40 mouse cellular contexts compared by ENCODE assay signal in the genomic region with DNA sequence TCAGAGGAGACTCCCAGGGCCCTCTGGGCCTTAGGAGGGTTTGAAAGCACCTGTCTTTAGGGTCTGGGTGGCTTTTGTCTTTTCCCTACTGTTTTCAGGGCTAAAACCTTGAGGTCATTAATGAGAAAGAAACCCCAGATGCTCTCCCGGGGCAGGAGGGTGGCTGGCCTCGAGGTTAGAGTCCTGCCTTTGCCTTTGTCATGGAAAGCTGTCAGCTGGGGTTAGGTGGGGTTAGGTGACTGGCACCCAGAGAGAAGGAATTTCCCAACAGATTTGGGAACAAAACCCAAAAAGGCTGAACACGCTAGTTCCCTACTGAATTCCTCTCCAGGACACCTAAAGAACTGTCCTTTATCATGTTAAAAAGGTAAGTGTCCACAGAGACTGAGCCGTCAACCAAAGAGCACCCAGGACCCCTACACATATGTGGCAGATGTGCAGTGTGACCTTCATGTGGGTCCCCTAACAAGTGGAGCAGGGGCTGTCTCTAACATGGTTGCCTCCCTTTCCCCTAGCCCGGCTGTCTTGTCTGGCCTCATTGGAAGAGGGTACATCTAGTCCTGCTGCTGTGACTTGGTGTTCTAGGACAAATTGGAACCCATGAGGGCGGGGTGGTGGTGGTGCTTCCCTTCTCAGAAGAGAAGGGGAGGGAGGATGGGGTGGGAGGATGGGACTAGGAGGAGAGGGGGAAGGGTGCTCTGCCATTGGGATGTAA. TPM values are rescaled to one million over a fixed set of nuclear protein-coding genes. Genes with fewer than 3 reads are reported as not detected.
"Had no signal": no experiment of that assay in that cellular context is flagged by ENCODE, and none has a peak within 500 bp of the region (broad histone marks: within the 10 kb centered on the region; RNA-seq: fewer than 3 reads in every experiment).

No protein-coding gene starts in this region.

- DNase-seq: gastrocnemius, adult 2 months; gastrocnemius, postnatal 10 days; gastrocnemius, postnatal 25 days; heart, adult 18-20 months; heart, postnatal 10 days; heart, postnatal 4 days; kidney, adult 18-20 months; kidney, adult 8-10 months; kidney, postnatal 10 days; kidney, postnatal 25 days; kidney, postnatal 4 days; liver; liver, embryonic 13.5 days had no signal

- H3K9ac ChIP-seq: heart, embryonic 12.5 days; hindbrain, embryonic 12.5 days; hindbrain, embryonic 14.5 days; intestine, embryonic 15.5 days; limb, embryonic 12.5 days; liver, embryonic 13.5 days had no signal

- H3K4me1 ChIP-seq: liver, embryonic 13.5 days had no signal

- H3K36me3 ChIP-seq: heart, embryonic 10.5 days; heart, embryonic 12.5 days; hindbrain, embryonic 10.5 days; hindbrain, embryonic 12.5 days; intestine, embryonic 15.5 days; limb, embryonic 10.5 days; limb, embryonic 12.5 days; liver, embryonic 13.5 days had no signal

- H3K27ac ChIP-seq: gastrocnemius, adult 2 months; heart, embryonic 10.5 days; hindbrain, embryonic 10.5 days; hindbrain, embryonic 12.5 days; hindbrain, embryonic 14.5 days; intestine, embryonic 15.5 days; layer of hippocampus, adult 2 months; left cerebral cortex, adult 2 months; limb, embryonic 10.5 days; limb, embryonic 12.5 days; liver, embryonic 13.5 days had no signal

- H3K4me3 ChIP-seq: gastrocnemius, adult 2 months; heart, embryonic 10.5 days; heart, embryonic 12.5 days; hindbrain, embryonic 10.5 days; hindbrain, embryonic 12.5 days; intestine, embryonic 15.5 days; layer of hippocampus, adult 2 months; left cerebral cortex, adult 2 months; limb, embryonic 10.5 days; limb, embryonic 12.5 days; liver, embryonic 13.5 days had no signal

- H3K9me3 ChIP-seq: heart, embryonic 10.5 days; heart, embryonic 12.5 days; hindbrain, embryonic 10.5 days; hindbrain, embryonic 12.5 days; intestine, embryonic 15.5 days; limb, embryonic 10.5 days; limb, embryonic 12.5 days; liver, embryonic 13.5 days had no signal

RNA-seq across cellular contexts. Expression of a gene that starts 7.9 kb away (rescaled TPM):
- total RNA-seq: gastrocnemius, adult 2 months; gastrocnemius, postnatal 10 days; gastrocnemius, postnatal 25 days; gastrocnemius, postnatal 4 days; granulocyte monocyte progenitor cell, adult 5-6 weeks; heart, adult 18-20 months; heart, adult 8-10 months; heart, postnatal 10 days; heart, postnatal 25 days; heart, postnatal 4 days; layer of hippocampus, adult 2 months; layer of hippocampus, postnatal 10 days; layer of hippocampus, postnatal 25 days; left cerebral cortex, adult 2 months; left cerebral cortex, postnatal 14 days; left cerebral cortex, postnatal 36 days had no signal
- polyA plus RNA-seq: heart, embryonic 10.5 days; heart, embryonic 12.5 days; heart, embryonic 14.5 days; heart, embryonic 16.5 days; hindbrain, embryonic 10.5 days; hindbrain, embryonic 12.5 days; hindbrain, embryonic 14.5 days; hindbrain, embryonic 16.5 days; inflammation-experienced regulatory T-cells, adult 6 months; intestine, embryonic 15.5 days; intestine, postnatal 0 days; kidney, embryonic 14.5 days; kidney, embryonic 16.5 days; limb, embryonic 10.5 days; limb, embryonic 12.5 days; liver, embryonic 11.5 days; liver, embryonic 13.5 days had no signal

RNA-seq across cellular contexts. Expression of a gene that starts 45.5 kb away (rescaled TPM):
- total RNA-seq: gastrocnemius, adult 2 months; gastrocnemius, postnatal 10 days; gastrocnemius, postnatal 25 days; gastrocnemius, postnatal 4 days; granulocyte monocyte progenitor cell, adult 5-6 weeks; heart, adult 18-20 months; heart, adult 8-10 months; heart, postnatal 10 days; heart, postnatal 25 days; heart, postnatal 4 days; layer of hippocampus, adult 2 months; layer of hippocampus, postnatal 10 days; layer of hippocampus, postnatal 25 days; left cerebral cortex, adult 2 months; left cerebral cortex, postnatal 14 days; left cerebral cortex, postnatal 36 days had no signal
- polyA plus RNA-seq: heart, embryonic 10.5 days; heart, embryonic 12.5 days; heart, embryonic 14.5 days; heart, embryonic 16.5 days; hindbrain, embryonic 10.5 days; hindbrain, embryonic 12.5 days; hindbrain, embryonic 14.5 days; hindbrain, embryonic 16.5 days; inflammation-experienced regulatory T-cells, adult 6 months; intestine, embryonic 15.5 days; intestine, postnatal 0 days; kidney, embryonic 14.5 days; kidney, embryonic 16.5 days; limb, embryonic 10.5 days; limb, embryonic 12.5 days; limb, embryonic 14.5 days; liver, embryonic 11.5 days; liver, embryonic 13.5 days had no signal
